Mouse (Mus musculus): Measurements from ENCODE around the gene Gm4175.
"Not testable (repeated sequence)": the region's sequence is repeated elsewhere in the genome, so short reads cannot be mapped to it uniquely, and the experiment has no call there.

GRCm38 (mm10) chr7:21796628-21797027, 35.4 kb upstream of the Gm4175 start, which contains the start of gene Gm4177:
- TF ChIP-seq CTCF (IDR thresholded peaks at IDR 0.05; ENCODE audit: low read depth, low read length); EP300 (IDR thresholded peaks at IDR 0.05; ENCODE audit: insufficient read depth, low read depth, low read length): not testable (repeated sequence)
